Mouse (Mus musculus) v-Abl transformed pro-B cells (cell line): ENCODE results near the gene Sclt1.
"Not testable (repeated sequence)": the region's sequence is repeated elsewhere in the genome, so short reads cannot be mapped to it uniquely, and the experiment has no call there.

ENCODE experiments used
- in situ Hi-C, 2 experiments: fragments of 400-800 bp; cut with MboI; formaldehyde crosslinking; loops; one replicate each; pipeline ENCODE4 v1.15.1; 2025; ENCODE audit not compliant: unreplicated experiment in 2 of 2

Sclt1 gene

DNA sequence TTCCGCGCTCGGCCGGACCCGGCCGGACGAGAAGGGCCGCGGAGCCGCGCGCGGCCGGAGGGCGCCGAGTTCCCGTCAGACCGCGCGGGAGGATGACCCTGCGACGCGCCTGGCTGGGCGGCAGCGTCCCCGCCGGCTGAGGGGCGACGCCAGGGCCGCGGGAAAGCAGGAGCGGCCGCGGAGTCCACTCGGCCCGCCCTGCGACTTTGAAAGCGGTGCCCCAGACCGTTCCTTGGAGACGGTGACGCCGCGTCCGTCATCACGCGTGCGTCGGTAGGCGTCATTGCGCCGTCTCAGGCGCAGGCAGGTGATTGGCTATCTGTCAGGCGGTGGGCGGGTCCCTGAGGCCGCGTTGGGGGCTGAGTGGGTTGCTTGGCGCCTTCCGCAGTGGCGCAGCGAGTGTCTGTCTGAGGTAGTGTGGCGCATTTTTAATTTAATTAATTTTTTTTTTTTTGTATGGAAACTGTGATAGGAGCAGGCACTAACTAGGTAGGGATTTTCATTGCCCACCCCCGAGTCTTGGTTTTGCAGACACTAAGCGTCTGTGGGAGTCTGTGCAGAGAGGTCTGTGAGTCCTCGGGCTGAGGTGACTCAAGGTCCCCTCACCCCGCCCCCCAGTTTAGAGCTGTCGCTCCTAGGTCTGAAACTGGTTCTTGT lies at the start of gene Sclt1, which contains the start of gene D3Ertd751e:
TSS of gene Sclt1 (minus strand) at position 237 of the 657 bp plus-strand sequence.
TSS of gene D3Ertd751e (plus strand) at position 334 of the 657 bp plus-strand sequence.
- in situ Hi-C loops: loop anchor here in 1 of 2 experiments (25.0 kb wide), 2 partner anchors 655 to 930 kb away; partner anchors contain the start of genes Pgrmc2 and Plk4

DNA sequence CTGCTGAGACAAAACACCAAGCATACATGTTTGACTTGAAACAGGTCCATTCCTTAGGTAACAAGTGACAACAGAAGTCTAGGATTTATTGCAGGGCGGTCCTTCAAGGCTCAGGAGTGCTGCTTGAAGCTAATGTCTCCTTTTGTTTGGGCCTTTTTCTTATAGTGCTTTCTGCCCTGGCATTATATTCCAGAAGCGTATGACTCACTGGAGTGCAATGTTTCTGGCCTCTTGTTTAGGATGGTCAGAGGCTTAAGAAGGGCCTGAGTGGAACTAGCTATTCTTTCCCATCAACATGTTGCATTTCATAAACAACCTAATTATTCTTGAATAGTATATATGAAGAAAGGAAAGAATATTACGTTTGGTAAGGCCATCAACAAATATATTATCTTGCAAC lies 19.8 kb upstream of the Sclt1 start:
- in situ Hi-C loops: no loop called here

DNA sequence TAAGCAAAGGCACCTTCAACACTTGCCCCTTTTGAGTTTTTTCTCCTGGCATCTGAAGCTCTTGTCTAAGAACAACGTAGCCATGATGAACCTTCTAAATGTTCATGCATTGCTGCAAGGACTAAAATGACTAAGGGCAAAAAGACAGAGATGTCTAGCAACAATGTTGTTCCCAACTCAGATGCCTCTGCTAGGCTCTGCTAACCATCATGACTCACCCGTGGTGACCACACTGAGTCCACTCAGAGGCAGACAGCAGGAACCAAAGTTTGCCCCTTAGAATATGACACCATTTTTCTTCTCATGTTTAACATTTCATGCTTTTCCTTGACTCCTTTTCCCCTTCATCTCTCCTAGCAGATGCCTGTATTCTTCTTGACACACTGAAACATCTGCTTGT lies 12.2 kb upstream of the Sclt1 start:
- in situ Hi-C loops: no loop called here

DNA sequence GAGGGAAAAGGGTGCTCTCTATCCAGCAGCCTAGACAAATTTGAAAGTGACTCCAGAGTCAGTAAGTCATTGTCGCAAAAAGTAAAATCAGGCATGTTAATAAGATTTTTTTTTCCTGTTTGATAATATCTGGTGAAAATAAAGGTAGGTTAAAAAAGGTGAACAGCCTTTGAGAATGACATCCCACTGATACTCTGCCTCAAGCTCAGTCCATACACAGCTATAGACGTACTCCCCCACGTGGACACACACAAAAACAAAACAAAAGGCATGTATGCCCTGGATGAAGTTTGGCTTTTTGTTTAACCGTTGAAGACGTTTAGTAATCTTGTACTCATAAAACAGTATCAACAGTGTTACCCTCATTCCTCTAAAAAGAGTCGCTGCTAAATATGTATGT lies 1.1 kb upstream of the Sclt1 start:
- in situ Hi-C loops: loop anchor here in 1 of 2 experiments (25.0 kb wide), 2 partner anchors 656 to 931 kb away; partner anchors contain the start of genes Pgrmc2 and Plk4

DNA sequence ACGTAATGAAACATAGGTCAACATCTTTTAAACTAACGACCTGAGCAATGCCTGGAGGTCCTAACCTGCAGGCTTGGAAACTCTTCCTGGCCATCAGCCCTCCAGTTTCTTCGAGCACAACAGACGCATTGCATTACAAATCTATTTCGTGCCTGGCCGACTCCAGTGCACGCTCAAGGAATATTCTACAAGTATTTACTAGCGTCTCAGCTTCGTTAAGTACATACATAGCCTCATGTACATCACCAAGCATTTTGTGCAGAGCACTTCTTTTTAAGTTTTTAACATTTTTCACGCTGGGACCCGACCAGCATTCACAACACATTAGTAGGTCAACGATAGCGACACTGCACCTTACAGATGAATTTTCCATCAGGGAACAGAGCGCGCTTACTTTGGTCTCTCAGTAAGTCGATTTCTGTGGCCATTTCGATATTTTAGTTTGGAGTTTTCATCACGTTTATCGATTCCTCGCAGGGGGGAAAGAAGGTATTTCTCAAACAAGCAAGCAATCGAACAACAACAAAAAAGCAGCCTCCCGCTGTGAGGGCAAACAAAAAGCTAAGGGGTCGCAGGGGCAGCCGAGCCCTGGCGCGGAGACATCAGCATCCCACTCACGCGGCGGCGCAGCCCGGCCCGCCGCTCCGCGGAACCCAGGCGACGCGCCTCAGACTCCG lies 575 bp downstream of the Sclt1 start:
- in situ Hi-C loops: loop anchor here in 1 of 2 experiments (25.0 kb wide), 2 partner anchors 654 to 929 kb away; partner anchors contain the start of genes Pgrmc2 and Plk4

DNA sequence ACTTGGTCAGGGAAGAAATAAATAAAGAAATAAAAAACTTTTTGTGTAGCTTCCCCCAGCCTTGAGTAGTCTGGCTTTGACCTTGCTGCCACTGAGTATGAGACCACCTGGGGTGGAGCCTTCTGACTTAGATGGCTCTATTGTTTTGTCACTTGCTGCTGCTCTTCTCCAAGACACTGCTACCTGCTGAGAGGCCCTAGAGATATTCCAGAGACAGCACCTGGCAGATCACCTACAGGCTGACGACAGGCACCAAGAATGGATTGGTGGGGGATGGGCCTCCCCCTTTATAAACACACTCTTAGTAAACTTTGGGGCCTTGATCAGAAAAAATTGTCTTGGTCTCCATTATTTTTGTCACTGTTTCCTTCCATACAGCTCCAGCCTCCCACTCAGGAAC lies 46.6 kb downstream of the Sclt1 start:
- in situ Hi-C loops: no loop called here

DNA sequence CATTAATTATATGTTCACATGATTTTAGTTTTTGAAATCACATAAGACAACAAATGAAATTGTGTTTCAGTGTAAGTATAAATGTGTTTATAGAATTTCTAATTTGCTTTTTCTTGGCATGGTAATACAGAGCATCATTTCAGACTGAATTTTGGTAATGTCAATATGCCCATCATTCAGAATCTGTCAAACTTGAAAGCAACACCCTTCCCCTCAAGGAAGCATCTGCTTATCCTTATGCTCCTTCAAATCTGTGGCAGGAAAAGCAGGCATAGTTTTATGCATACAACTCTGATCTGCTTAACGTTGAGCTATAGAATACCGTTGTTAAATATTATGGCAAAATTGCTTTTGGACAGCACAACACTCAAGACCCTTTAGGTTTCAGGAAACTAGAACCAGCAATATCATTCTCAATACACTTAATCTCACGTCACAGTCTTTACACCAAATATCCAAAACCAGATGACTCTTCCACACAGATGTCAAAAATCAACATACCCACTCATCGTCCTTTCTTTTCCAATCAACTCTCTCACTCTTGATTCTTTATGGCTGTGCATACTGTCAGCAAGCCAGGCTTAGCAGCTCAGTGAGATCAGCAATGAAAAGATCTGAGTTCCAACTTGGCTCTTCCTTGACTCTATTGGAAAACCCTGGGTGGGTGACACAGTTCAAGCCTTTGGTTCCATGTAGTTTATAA lies 49.7 kb downstream of the Sclt1 start:
- in situ Hi-C loops: no loop called here

DNA sequence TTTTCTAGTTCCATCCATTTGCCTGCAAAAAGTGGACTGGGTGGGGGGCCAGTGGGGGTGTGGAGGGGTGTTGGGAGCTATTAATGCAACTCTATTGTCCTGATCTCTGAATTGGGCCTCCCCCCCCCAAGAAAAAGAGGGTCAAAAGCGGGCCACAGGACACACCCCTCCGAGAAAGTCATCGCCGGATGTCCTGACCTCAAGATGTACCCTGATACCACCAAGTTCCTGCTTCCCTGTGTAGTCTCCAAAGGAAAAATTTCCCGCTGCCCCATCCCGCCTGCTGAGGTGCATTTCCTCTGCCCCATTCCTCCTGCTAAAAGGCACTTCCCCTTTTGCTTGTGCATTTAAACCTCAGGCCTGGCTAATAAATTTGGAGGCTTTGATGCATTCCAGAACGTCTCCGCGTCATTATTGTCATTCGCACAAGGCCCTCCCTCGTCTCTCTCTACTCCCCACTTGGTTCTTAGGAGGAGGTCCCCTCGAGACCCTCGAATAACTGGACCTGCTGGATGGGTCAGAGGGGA lies 52.1 kb downstream of the Sclt1 start:
- in situ Hi-C loops: not testable (repeated sequence)

DNA sequence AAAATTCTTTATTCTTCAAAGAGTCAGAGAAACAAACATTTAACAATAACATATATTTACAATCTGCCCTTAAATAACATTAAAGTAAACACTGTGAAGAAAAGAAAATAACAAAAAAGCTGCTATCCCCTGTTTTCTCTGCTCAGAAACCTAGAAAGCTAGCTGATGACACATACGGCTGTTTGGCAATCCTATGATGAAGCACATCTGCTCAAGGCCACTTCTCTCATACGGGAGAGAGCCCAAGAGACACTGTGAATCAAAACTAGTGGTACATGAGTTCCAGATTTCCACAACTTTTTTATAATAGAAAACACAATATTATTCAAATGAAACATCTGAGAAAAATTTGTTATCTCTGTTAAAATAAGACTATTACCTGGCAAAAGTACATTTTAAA lies 55.9 kb downstream of the Sclt1 start:
- in situ Hi-C loops: no loop called here

DNA sequence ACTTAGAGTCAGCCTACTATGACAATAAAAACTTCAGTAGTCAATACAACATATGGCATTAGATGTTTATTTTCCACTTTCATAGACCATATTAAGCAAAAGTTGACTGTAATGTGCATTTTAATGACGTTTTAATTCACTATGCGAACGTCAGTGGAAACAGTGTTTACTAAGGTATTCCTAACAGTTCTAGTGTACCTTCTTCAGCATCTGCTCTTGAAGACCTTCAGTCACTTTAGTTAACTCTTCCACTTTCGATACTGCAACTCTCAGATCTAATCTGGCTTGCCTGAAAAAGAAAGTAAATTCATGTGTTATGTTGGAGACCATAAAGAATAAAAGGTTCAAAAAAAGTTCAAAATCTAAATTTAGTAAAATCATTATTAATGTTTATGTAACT lies 60.2 kb downstream of the Sclt1 start:
- in situ Hi-C loops: no loop called here

DNA sequence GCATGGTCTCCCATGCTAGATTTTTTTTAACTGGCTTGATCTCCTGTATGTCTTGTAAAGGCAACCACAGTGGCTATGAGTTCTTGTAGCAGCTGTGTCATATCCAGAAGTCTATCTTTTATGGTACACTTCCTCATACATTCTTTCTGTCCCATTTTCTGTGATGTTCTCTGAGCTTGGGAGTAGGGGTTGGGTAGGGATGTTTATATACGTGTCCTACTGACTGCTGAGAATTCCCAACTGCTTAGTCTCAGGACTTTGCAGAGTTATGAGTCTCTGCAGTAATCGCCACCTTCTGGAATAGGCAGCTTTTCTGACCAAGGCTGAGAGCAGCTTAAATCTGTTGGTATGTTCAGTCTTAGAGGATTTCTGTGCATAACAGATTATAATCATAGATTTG lies 65.7 kb downstream of the Sclt1 start:
- in situ Hi-C loops: loop anchor here (10.0 kb wide), 1 partner anchor 492 kb away; no protein-coding TSS in a partner anchor

DNA sequence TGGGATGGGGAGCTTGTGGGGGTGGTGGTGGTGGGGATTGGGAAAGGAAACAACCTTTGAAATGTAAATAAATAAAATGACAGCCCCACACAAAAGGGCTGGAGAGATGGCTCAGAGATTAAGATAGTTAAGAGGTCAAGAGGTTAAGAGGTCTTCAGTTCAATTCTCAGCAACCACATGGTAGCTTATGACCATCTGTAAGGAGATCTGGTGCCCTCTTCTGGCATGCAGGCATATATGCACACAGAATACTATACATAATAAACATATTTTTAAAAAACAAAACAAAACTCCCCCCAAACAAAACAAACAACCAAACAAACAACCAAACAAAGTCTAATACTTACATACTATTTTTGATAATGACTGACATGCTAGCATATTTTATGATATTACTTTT lies 67.5 kb downstream of the Sclt1 start:
- in situ Hi-C loops: loop anchor here (10.0 kb wide), 1 partner anchor 490 kb away; no protein-coding TSS in a partner anchor

DNA sequence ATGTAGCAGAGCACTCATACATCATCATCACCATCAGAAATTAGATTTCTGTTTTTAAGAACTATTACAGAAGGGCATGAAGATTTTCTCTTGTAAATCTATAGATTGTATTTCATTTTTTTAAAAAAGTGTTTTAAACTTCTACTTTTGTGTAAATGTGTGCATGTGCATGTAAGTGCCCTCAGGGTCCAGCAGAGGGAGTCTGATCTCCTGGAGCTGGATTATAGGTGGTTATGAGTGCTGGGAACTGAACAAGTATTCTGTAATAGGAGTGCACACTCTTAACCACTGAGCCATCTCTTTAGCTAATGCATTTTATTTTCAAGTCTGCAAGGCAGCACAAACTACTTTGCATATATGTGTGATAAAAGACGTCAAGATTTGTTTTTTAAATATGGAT lies 86.7 kb downstream of the Sclt1 start:
- in situ Hi-C loops: no loop called here

DNA sequence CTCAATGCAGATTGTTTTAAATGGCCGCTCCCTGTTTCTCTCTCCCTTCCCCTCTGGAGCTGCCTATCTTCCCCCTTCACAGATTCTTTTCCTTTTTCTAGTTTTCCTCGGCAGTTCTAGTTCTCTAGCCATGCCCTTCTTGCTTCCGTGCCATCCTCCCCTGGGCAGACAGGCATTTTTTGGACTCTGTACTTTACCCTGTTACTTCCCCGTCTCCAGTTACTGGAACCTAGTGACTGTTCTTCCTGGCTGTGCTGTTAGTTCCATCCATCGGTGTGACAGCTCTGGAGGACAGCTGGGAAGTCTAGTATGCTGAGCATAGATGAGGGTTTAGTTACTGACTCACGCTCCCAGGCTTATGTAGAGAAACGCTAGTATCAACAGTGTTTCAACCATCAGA lies 121.3 kb downstream of the Sclt1 start:
- in situ Hi-C loops: no loop called here

DNA sequence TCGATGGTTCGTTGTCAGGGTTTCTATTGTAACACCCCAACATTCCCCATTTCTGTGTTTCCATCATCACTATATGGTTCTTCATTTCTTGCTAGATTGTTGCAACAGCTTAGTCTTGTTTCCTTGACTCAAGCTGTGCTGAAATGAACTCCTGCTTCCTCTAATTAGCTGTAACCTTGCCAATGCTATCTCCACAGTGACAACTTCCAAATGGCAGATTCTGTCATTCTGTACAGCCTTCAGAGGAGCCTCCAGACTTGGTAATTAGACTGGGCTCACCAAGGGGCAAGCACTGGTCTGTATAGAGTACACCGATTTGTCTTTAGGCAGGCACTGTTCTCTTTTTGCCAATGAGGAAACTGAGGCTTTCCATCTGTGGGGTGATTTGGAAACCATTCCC lies 123.8 kb downstream of the Sclt1 start:
- in situ Hi-C loops: no loop called here

DNA sequence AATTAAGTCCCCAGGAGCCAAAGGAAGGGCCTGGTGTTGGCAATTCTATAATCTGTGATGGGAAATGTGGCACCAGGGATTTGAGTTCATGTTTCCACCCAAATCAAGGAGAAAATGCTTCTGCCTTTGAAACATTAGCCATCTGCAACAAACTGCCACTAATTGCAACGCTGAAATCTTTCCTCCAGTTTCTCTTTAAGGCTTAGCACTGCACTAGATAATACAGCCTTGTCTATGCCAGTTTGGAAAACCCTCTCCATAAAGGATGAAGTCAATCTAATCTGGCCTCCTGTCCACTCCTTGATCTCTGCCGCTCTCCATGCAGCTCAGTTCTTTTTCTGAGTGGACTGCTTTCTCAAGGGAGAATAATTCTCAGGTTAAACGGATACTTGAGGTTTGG lies 124.3 kb downstream of the Sclt1 start:
- in situ Hi-C loops: no loop called here

DNA sequence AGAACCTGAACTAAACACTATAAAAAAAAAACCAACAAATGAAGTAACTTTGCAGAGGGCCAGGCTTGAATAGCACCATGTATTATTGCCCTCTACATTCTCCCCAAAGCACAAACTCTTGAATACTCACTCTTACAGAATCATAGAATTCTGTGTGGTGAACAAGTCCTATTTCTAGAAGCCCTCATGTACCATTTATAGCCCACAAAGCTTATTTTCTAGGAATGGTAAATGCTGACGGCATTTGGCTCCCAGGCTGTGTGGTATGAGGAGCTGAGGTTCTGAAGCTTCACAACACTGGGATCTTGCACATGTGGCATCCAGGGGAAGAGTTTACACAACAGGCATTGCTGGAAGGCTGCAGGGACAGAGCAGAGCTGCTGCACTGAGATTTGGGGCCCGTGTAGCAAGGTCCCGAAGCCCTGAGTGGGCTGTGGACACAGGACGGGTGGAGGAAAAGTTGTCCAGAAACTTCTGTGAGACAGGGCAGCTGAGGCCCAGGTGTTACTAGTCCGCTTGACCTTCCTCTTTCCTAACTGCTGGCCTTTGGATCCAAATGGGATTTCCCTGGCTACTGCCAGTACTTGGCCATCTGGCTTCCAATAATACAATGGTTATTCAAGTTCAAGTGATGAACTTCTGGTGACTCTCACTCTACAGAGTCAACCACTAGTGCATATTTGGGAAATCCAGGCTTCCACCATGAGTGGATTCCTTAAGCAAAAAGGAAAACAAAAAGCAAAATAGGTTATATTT lies 127.9 kb downstream of the Sclt1 start:
- in situ Hi-C loops: no loop called here

DNA sequence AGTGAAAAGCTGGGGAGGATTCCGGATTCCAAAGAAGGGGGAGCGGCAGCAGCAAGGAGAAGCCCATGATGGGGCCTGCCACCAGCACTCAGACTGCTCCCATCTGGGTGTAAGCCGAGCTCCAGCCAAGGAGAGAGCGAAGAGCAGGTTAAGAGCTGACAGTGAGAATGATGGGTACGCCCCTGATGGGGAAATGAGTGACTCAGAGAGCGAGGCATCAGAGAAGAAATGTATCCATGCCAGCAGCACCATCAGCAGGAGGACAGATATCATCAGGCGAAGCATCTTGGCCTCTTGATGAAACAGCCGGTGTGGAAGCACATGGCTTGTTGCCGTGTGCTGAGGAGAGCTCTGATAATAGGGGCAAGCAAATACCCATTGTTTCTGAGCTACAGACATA lies 128.6 kb downstream of the Sclt1 start:
- in situ Hi-C loops: no loop called here

DNA sequence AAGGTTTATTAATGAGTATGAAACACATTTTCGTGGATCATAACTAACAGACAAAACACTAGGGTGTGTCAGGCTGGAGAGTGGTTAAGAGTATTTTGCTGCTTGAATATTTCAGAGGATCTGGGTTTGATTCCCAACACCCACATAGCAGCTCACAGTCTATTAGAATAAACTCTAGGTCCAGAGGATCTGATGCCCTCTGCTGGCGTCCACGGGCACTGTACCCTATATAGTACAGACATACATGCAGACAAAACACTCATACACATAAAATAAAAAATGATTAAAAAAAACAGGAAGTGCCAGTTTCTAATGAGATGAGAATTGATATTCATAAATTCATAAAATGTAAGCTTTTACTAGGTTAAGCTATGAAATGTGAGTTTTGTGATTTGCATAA lies 130.1 kb downstream of the Sclt1 start:
- in situ Hi-C loops: no loop called here

DNA sequence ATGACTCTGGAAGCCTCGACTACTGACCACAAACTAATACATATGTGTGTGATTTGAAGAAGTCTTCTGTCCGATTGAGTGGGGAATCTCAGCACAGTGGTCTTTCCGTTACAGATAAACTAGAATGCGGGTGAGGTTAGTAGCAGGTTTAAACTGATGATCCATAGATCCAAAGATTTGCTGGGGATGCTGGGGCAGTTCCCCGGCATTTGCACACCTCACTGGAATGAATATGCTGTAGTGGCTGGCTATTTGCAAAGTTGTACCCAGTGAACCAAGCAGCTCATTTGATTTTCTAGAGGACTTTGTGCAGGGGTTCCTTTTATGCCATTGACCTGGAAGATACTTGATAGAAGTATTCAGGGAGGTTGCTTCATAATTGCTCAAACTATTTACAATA lies 133.2 kb downstream of the Sclt1 start:
- in situ Hi-C loops: no loop called here
